Mouse (Mus musculus): Measurements from ENCODE around the gene Snap47.

DNA sequence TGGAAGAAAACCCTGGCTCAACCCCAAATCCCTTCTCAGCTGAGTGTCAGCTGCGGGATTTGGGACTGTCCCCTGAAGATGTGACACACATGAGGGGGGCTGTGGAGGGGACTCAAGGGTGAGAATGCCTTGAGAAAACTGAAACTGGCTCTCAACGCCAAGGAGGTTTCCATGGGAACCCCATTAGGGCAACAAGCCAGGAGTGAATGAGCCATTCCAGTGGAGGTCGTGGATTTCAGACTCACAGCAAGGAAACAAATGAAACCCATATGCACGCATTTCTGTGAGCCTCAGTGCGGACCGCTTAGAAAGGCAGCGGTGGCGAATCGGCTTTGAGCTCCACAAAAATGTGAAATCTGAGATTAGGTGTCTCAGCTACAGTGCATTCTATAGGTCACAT is 57.4 kb downstream of the Snap47 start:
- TF ChIP-seq CTCF (IDR thresholded peaks at IDR 0.05; ENCODE audit: low read depth) (no peak), EP300 (IDR thresholded peaks at IDR 0.05; ENCODE audit: low read depth) (no peak)

Measured in liver, embryonic 14.5 days (tissue).